Mouse (Mus musculus): ENCODE data around the gene 2410137M14Rik.

DNA sequence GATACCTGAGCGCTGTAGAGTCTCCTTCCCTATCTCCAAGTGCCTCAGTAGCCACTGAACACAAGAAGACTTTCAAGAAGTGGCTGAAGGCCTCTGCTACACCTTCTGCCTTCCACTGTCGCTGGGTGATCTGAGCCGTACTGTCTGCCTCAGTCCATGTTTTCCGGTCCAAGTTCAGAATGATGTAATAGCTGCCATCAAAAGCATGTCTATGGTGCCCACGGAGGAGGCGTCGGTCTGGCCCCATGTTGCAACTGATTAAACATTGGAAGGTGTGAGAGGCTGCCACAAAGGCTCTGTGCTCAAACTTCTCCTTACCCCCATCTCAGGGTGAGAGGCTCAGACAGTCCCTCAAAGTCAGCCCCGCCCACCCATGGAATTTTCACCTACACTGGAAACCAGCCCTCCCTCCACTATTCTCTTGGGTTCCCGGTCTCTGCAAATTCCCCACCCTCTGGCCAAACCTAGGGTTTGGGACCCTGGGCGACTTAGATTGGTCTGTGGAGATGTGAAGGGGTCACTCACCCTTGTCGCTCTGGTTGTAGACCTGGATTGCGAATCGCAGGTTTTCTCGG, 10.6 kb downstream of the 2410137M14Rik start:
- TF ChIP-seq EP300 (IDR thresholded peaks at IDR 0.05): no peak
- no peak for TF ChIP-seq CTCF (IDR thresholded peaks at IDR 0.05)
